Mouse (Mus musculus): Measurements from ENCODE around the gene Myrip. TPM values are rescaled to one million over a fixed set of nuclear protein-coding genes. Genes with fewer than 3 reads are reported as not detected.

The Myrip gene
- total and polyA plus RNA-seq, 3 experiments, result 0.05 TPM; not detected in 2

GRCm38 (mm10) chr9:120353036-120353435 is 51.7 kb downstream of the Myrip start:
- TF ChIP-seq GATA2 (IDR thresholded peaks at IDR 0.05; ENCODE audit: borderline replicate concordance, low read depth, low read length) (no peak), POLR2AphosphoS5 (IDR thresholded peaks at IDR 0.05; ENCODE audit: insufficient replicate concordance, low read depth, low read length) (no peak), TAL1 (conservative IDR thresholded peaks at IDR 0.05; ENCODE audit: low read depth, low read length) (no peak), CTCF (IDR thresholded peaks at IDR 0.05; ENCODE audit: low read depth, low read length) (no peak), GATA1 (IDR thresholded peaks at IDR 0.05; ENCODE audit: borderline replicate concordance, low read length) (no peak)
- Histone ChIP-seq H3K4me1 (ENCODE audit: insufficient read depth, low read depth, low read length) (no peaks in the 10 kb centered on the region), H3K9me3 (replicated peaks) (peaks cover 5% of the 10 kb centered on the region), H3K36me3 (replicated peaks) (no peaks in the 10 kb centered on the region), H3K27me3 (ENCODE audit: insufficient read depth, low read length) (peaks cover 4% of the 10 kb centered on the region; the same call in 1 of the 2 replicates), H3K4me3 (ENCODE audit: low read depth, low read length) (no peak overlapping the region)
- no peak for DNase-seq (ENCODE audit: low spot score)
- ATAC-seq (ENCODE audit: extremely low read depth, insufficient number of reproducible peaks, low FRiP score, poor library complexity, severe bottlenecking), result no peak

- Histone ChIP-seq H3K27me3 (ENCODE audit: insufficient read depth, low read length) (no peaks in the 10 kb centered on the region), H3K4me1 (ENCODE audit: insufficient read depth, low read depth, low read length) (no peaks in the 10 kb centered on the region), H3K36me3 (replicated peaks) (no peaks in the 10 kb centered on the region), H3K4me3 (ENCODE audit: low read depth, low read length) (no peak overlapping the region), H3K9me3 (replicated peaks) (peaks cover 5% of the 10 kb centered on the region)
- TF ChIP-seq TAL1 (conservative IDR thresholded peaks at IDR 0.05; ENCODE audit: low read depth, low read length) (no peak), CTCF (IDR thresholded peaks at IDR 0.05; ENCODE audit: low read depth, low read length) (0 out of 2 replicates have a peak, but pooled peaks have one; percentile 7), GATA1 (IDR thresholded peaks at IDR 0.05; ENCODE audit: borderline replicate concordance, low read length) (no peak)
- DNase-seq (ENCODE audit: low spot score), result no peak
- no peak for ATAC-seq (ENCODE audit: extremely low read depth, insufficient number of reproducible peaks, low FRiP score, poor library complexity, severe bottlenecking)
These were observed 52.7 kb downstream of the Myrip start for GRCm38 (mm10) chr9:120353967-120354366.

- no peaks in the 10 kb centered on the region for H3K36me3 ChIP-seq (replicated peaks)
- TF ChIP-seq POLR2AphosphoS5 (IDR thresholded peaks at IDR 0.05; ENCODE audit: insufficient replicate concordance, low read depth, low read length) (no peak), GATA2 (IDR thresholded peaks at IDR 0.05; ENCODE audit: borderline replicate concordance, low read depth, low read length) (no peak), CTCF (IDR thresholded peaks at IDR 0.05; ENCODE audit: low read depth, low read length) (no peak), TAL1 (conservative IDR thresholded peaks at IDR 0.05; ENCODE audit: low read depth, low read length) (no peak), GATA1 (IDR thresholded peaks at IDR 0.05; ENCODE audit: borderline replicate concordance, low read length) (no peak)
- no peak for DNase-seq (ENCODE audit: low spot score)
- peaks cover 5% of the 10 kb centered on the region for H3K9me3 ChIP-seq (replicated peaks)
- no peak overlapping the region for H3K4me3 ChIP-seq (ENCODE audit: low read depth, low read length)
- no peaks in the 10 kb centered on the region for H3K27me3 ChIP-seq (ENCODE audit: insufficient read depth, low read length)
- ATAC-seq (ENCODE audit: extremely low read depth, insufficient number of reproducible peaks, low FRiP score, poor library complexity, severe bottlenecking), result no peak
- H3K4me1 ChIP-seq (ENCODE audit: insufficient read depth, low read depth, low read length), result no peaks in the 10 kb centered on the region
These were observed 53.4 kb downstream of the Myrip start for GRCm38 (mm10) chr9:120354550-120355345.

GRCm38 (mm10) chr9:120356490-120356889 is 55.2 kb downstream of the Myrip start:
- DNase-seq (ENCODE audit: low spot score) (no peak), ATAC-seq (ENCODE audit: extremely low read depth, insufficient number of reproducible peaks, low FRiP score, poor library complexity, severe bottlenecking) (no peak)
- H3K4me3 ChIP-seq (ENCODE audit: low read depth, low read length), result no peak overlapping the region
- peaks cover 5% of the 10 kb centered on the region for H3K9me3 ChIP-seq (replicated peaks)
- H3K27me3 ChIP-seq (ENCODE audit: insufficient read depth, low read length), result no peaks in the 10 kb centered on the region
- no peak for TF ChIP-seq TAL1 (conservative IDR thresholded peaks at IDR 0.05; ENCODE audit: low read depth, low read length)
- H3K4me1 ChIP-seq (ENCODE audit: insufficient read depth, low read depth, low read length), result no peaks in the 10 kb centered on the region
- H3K36me3 ChIP-seq (replicated peaks), result no peaks in the 10 kb centered on the region

- Histone ChIP-seq H3K36me3 (replicated peaks) (no peaks in the 10 kb centered on the region), H3K9me3 (replicated peaks) (peaks cover 5% of the 10 kb centered on the region), H3K4me1 (ENCODE audit: insufficient read depth, low read depth, low read length) (no peaks in the 10 kb centered on the region), H3K27me3 (ENCODE audit: insufficient read depth, low read length) (no peaks in the 10 kb centered on the region), H3K4me3 (ENCODE audit: low read depth, low read length) (no peak overlapping the region)
- no peak for TF ChIP-seq GATA1 (IDR thresholded peaks at IDR 0.05; ENCODE audit: borderline replicate concordance, low read length)
- TF ChIP-seq CTCF (IDR thresholded peaks at IDR 0.05; ENCODE audit: low read depth, low read length), result no peak
- no peak for TF ChIP-seq TAL1 (conservative IDR thresholded peaks at IDR 0.05; ENCODE audit: low read depth, low read length)
- no peak for ATAC-seq (ENCODE audit: extremely low read depth, insufficient number of reproducible peaks, low FRiP score, poor library complexity, severe bottlenecking)
- DNase-seq (ENCODE audit: low spot score), result no peak
These were observed 56.7 kb downstream of the Myrip start for GRCm38 (mm10) chr9:120358060-120358459.

- no peak for TF ChIP-seq GATA2 (IDR thresholded peaks at IDR 0.05; ENCODE audit: borderline replicate concordance, low read depth, low read length)
- no peak for TF ChIP-seq GATA1 (IDR thresholded peaks at IDR 0.05; ENCODE audit: borderline replicate concordance, low read length)
- no peak for TF ChIP-seq POLR2AphosphoS5 (IDR thresholded peaks at IDR 0.05; ENCODE audit: insufficient replicate concordance, low read depth, low read length)
- no peak for TF ChIP-seq CTCF (IDR thresholded peaks at IDR 0.05; ENCODE audit: low read depth, low read length)
- TF ChIP-seq TAL1 (conservative IDR thresholded peaks at IDR 0.05; ENCODE audit: low read depth, low read length), result no peak
- DNase-seq (ENCODE audit: low spot score), result no peak
- H3K4me3 ChIP-seq (ENCODE audit: low read depth, low read length), result no peak overlapping the region
- H3K4me1 ChIP-seq (ENCODE audit: insufficient read depth, low read depth, low read length), result no peaks in the 10 kb centered on the region
- ATAC-seq (ENCODE audit: extremely low read depth, insufficient number of reproducible peaks, low FRiP score, poor library complexity, severe bottlenecking), result no peak
- H3K36me3 ChIP-seq (replicated peaks), result no peaks in the 10 kb centered on the region
- H3K27me3 ChIP-seq (ENCODE audit: insufficient read depth, low read length), result no peaks in the 10 kb centered on the region
- peaks cover 5% of the 10 kb centered on the region for H3K9me3 ChIP-seq (replicated peaks)
These were observed 59.3 kb downstream of the Myrip start for GRCm38 (mm10) chr9:120360397-120361177.
